Mouse (Mus musculus): ENCODE measurements around the gene Gm20388.
"Not testable (repeated sequence)": the region's sequence is repeated elsewhere in the genome, so short reads cannot be mapped to it uniquely, and the experiment has no call there.

Gene Gm20388

DNA sequence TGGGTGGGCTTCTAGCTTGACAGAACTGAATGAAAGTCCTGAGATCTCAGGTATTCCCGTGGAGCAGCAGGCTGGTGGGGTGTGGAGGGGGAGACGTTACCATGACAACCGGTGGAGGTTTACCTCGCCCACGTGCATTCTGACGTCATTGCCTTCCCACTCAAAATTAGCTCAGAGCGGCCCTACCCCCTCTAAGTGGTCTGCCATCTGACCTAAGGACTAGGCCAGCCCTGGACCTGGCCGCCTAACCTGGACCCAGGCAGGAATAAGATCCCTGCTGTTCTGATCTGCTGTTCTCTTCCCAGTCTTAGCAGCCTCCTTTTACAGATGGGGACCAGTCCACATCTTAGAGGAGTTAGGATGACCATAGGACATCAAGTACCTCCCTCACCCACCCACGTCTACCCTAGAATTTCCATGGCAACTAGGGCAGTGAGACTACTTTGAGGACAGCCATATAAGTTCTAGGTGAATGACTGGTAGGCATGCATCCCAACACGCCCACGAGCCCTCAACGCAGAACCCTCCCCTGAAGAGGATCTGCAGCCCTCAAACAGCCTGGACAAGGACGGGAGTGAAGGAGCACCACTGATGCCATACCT, 3324.4 kb downstream of the Gm20388 start:
- DNase-seq = peak; percentile 56 to 66

DNA sequence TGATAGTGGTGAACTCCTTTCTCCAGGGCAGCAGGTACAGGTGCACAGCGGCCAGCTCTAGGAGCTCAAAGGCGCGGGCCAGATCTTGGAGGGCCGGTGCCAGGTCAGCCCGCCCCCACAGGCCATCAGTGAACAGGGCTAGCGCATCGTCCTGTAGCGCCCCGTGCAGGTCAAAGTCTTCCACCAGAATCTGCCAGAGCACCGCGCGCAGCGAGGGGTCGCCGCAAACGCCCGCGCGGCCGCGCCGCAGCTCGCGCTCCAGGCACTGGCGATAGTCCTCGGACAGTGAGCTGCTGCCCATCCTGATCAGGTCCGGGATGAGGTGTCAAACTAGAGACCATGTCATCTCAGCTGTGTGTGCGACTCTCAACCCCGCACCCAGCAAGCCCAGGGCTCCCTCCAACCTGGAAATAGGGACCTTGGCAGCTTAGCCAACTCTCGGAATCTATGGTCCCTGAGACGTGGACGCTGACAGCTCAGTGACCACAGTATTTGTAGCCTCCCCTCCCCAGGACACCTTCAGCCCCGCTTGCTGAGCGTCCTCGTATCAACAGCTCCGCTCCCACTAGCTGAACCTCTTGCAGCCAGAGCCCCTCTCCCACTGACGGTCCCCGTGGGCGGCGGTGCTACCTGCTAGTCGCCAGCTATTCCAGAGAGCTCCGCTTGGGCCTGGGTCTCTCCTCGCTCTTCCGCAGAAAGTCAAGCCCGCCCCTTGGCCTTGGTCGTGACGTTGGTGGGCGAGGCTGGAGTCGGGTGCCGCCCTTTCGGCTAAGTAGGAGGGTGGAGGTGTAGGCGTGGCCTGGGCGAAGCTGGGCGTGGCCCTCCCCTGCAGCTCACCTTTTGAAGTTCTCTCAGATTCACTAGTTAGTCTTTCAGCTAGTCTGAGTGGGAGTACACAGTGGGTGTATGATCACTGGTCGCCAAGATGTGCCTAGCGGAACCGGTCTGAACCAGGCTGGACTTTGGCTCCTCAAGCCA, 3325.2 kb downstream of the Gm20388 start, which contains the start of gene Spata2l:
Gene Spata2l, minus strand, starts transcription at position 714 of the 978 bp plus-strand sequence.
- DNase-seq = peak; percentile 83 to 90

DNA sequence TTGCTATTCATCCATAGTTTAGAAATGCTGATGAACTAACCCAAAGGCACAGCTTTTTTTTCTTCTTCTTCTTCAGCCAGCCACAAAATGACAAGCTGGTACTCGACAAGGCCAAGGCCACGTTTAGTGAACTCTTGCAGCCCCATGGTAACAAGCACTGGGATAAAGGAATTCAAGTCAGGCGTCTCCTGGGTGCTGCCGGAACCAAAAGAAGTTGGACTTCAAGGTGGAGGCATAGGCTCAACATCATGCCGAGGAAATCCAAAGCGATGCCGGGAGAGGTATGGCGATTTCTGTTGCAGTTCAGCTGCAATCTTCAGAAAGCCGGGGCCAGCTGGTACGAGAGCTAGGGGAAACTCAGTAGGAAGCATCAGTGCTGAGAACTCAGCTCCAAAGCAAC, 3328.8 kb downstream of the Gm20388 start:
- no peak for DNase-seq

DNA sequence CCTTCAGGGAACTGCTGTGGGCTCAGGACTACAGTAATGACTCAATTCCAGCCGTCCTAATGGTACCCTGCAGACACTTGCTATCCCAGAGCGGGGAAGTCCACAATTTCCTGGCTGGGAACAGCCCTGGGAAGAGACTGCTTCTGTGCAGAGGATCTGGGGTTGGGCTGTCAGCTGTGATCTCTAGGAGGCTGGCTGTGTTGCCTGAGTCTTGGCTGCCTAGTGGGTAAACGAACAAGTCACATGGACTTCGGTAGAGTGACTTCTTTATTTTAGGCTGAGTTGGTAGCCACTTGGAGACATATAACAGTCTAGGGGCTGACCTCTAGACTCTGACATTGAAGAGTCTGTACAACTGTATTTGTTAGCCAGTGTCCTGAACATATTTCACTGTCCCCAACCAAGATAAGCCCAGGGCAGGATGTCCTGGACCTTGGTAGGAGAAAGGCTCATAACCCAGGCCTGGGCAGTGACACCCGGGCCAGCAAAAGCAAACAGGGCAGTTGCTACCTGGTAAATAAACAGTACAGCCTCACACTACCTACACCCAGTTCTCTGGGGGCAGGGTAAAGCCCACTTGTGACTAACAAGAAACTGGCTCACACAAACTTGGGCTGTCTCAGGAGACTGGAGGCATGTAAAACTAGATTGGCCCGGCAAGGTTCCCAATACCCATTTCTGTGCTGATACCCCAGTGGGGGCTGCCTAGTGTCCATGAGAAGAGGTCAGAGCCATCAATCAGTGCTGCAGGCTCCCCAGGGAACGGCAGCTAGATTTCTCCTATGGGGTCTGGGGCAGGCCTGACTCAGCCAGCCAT, 3331.7 kb downstream of the Gm20388 start:
- DNase-seq = no peak

DNA sequence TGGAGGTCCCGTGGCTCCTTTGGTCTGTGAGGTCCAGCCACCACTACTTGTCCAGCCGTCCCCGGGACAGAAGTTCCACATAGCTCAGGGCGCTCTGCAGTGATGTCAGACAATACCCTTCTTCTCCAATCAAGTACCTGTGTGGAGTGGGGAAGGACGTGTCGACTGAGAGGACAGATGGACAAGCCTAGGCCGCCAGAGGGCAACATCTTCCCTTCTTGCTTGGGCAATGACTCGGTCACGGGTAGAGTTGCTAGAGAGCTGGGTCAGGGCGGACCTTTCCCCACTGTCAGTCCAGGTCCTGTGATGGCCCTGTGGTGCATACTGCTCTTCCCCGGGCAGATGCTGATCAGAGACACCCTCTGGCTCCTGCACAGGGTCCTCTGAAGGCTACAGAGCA, 3332.4 kb downstream of the Gm20388 start:
- no peak for DNase-seq

DNA sequence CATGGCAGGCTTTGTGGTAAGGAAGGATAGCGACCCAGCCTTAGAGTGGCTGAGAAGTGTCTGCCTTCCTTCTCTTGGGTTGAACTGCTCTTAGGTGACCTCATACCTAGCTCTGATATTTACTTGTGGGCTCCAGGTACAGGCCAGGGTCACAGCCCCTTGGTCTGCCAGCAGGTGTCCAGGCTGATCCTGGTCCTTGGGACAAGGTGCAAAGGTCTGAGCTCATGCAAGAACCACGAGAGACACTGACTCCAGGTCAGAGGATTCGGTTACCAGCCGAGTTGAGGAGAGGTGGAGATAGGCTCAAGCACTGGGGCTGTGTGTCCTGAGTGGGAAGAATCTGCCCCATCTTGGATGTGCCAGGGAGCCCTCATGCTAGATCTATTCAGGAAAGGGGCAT, 3333.7 kb downstream of the Gm20388 start:
- DNase-seq = no peak

DNA sequence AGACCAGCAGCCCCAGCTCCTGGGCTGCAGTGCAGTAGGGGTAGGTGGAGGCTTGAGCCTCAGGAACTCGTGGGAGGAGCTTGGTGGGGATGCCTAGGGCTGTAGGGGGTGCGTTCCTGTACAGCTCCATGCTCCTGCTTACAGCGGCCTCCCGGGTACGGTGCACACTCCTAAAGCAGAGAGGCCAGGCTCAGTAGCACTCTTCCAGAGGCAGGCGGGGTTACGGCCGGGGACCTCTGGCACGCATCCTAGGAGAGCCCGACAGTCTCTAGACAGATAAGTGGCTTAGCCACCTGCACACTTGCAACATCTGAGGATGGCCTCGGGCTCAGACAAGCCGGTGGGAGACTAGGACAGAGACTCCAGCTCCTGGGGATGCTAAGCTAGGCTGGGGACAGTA, 3334.9 kb downstream of the Gm20388 start:
- DNase-seq = no peak

DNA sequence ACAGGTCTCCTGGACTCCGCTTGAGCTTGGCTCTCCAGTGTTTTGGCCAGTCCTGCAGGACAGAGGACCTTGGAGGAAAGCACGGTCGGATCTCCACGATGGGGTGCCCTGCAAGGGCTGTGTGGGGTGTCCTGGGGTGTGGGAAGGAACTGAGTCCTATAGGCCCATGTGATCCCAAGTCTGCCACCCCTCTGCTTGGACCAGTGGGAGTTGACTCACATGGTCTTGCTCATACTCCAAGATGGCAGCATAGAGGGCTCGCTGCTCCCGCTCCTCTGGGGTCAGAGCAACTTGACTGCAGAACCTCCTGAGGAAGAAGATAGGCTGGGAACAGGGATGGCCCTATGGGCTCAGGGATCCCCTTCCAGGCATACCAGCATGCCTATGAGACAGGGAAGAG, 3337.1 kb downstream of the Gm20388 start:
- no peak for DNase-seq

DNA sequence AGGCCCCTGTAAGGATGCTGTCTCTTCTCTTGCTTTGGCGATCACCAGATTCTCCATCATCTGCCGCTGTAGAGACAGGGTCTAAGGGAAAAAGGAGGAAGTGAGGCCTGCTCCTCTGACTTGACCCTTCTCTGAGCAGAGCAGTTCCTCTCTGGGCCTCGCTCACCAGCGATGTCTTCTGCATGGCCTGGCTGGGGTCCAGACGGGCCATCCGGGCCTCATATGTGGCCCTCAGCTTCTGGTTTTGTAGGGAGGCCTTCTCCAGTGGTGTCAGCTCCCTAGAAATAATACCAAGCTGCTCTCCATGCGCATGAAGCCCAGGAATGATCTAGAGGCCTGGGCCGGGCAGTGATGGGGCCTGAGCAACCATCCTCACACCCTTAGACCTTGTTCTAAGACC, 3338.0 kb downstream of the Gm20388 start:
- DNase-seq = no peak

DNA sequence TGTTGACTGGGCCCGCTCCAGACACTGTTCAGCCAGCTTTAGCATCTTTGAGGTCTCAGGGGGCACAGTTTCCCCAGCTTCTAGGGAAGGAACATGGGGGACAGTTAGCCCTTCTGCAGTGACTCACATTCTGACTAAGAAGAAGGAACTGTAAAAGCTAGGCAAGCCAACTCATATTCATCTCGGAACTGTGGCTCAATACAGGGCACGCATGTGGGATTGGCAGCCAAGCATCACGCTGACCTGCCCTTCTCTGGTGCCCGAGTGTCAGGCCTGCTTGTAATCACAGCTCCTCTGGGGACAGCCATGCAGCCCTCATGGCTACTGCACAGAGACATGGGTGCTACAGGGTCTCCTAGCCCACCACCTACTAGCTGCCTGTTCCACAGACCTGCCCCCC, 3340.3 kb downstream of the Gm20388 start:
- no peak for DNase-seq

DNA sequence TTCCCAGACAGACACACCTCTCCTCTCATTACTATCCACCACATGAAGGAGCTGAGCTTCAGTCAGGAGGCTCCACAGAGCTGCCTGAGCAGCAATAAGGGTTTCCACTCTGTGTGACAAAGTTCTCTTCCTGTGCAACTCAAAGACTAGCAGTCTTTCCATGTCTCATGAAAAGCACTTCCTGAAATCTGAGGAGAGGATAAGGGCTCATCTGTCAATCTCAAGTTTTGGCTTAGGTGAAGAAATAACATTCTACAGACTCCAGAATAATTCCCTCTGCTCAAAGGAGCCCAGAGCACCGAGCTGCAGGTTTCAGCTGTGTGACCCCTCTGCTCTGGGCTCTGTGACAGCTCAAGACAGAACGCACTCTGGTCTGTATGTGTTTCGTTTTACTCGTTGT, 3342.3 kb downstream of the Gm20388 start:
- no peak for DNase-seq

DNA sequence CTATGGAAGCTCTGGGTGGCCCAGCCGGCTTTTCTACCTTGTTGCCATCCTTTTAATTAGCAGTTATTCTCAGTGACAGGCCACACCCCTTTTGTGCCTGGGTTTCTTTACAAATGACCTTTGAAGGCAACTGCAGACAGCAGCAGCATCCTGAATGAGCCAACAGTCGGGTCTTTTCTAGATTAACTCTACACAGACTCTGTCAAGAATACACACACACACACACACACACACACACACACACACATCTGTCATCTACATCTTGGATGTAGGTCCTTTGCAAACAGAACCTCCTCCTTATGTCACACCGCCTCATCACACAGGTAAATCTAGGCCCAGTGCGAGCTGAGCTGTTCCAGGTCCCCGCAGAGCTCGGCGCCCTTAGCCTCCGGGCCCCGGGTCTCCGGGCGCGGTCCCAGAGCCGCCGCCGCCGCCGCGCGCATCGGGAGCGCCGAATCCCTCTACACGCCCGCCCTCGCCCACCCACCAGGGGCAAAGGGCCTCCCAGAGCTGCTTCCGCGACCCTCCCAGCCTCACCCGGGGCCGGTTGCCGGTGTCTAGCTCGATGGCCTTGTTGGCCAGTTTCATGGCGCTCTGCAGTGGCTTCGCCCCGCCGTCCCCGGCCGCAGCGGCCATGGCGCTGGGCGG, 3342.9 kb downstream of the Gm20388 start:
- DNase-seq = peak in 1 of 2 experiments; percentile 34

DNA sequence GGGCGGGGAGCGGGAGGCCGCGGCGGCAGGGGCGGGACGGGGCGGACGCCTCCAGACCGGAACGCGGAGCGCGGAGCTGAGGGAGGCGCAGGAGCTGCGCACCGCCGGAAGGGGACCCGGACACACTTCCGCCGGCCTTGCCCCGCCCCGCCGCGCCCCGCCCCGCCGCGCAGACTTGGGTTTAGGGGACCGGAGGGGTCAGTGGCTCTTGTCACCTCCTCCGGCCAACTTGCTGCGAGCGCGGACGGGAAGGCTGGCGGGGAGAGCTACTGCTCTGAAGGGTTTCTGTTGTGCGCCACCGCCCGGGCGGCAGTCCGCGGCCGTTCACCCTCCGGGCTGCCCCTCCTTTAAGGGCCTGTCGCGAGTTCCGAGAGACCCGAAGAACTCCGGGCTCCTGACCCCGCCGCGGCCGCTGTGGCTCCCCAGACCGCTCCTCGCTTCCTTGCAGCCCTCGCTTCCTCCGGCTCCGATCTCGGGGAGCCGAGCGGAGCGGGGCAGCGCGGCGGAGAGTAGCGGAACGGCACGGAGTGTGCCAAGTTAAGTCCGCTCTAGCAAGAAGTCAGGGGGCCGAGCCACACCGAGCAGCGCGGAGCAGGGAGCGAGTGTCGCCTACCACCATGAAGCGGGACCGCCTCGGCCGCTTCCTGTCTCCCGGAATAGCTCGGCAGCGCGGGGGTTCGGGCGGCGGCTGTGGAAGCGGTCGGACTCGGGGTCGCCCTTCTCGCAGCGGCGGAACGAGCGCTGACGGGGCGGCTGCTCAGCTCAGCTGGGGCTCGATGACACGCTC, 3343.7 kb downstream of the Gm20388 start, which contains the start of the genes Zfp276 and Vps9d1:
Gene Zfp276, plus strand, starts transcription at position 97 of the 787 bp plus-strand sequence.
Gene Vps9d1, minus strand, starts transcription at position 250 of the 787 bp plus-strand sequence.
- peak; percentile 90 to 93 for DNase-seq

DNA sequence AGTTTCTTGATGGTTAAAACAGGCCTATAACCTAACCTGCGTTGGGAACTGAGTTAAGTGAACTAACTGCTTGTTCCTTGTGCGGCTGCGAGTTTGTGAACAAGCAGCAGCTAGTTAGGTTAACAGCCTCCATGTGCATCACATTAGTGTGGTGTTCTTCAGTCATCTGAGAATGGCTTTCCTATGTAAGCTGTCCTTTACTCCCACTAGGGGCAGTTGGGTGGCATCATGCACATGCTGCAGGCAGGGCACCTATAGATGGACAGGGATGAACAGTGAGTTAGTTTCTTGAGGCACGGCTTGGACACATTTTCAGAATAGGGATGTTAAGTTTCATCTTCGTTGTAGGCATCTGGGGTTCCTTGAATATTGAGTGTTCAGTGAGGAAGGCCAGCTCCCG, 3344.5 kb downstream of the Gm20388 start:
- DNase-seq = no peak

DNA sequence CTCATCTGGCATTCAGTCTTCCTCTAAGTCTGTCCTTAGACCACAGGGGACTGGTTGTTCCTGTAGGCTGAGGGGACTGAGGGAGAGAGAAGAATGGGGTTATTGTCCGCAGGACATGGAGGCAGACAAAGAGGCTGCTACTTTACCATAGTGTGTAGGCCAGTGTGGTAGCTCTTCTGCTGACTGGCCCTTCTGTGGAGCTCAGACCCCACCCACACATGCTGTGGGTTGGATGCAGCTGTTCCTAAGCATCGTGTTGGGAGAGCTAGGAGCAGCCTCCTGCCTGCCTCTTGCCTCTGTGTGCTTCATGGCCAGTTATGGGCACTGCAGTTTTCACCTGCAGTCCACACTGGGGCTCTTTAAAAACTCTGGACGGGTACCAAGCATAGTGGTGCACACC, 3346.5 kb downstream of the Gm20388 start:
- DNase-seq = no peak

DNA sequence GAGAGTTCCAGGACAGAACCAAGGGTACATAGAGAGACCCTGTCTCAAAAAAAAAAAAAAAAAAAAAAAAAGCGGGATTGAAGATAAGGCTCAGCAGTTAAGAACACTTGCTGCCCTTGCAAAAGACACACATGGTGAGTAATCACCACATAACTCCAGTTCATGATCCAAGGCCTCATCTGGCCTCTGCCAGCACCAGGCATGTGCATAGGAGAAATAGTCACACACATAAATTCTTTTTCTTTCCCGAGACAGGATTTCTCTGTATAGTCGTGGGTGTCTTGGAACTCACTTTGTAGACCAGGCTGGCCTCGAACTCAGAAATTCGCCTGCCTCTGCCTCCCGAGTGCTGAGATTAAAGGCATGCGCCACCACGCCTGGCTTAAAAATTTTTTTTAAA, 3347.0 kb downstream of the Gm20388 start:
- not testable (repeated sequence) for DNase-seq

DNA sequence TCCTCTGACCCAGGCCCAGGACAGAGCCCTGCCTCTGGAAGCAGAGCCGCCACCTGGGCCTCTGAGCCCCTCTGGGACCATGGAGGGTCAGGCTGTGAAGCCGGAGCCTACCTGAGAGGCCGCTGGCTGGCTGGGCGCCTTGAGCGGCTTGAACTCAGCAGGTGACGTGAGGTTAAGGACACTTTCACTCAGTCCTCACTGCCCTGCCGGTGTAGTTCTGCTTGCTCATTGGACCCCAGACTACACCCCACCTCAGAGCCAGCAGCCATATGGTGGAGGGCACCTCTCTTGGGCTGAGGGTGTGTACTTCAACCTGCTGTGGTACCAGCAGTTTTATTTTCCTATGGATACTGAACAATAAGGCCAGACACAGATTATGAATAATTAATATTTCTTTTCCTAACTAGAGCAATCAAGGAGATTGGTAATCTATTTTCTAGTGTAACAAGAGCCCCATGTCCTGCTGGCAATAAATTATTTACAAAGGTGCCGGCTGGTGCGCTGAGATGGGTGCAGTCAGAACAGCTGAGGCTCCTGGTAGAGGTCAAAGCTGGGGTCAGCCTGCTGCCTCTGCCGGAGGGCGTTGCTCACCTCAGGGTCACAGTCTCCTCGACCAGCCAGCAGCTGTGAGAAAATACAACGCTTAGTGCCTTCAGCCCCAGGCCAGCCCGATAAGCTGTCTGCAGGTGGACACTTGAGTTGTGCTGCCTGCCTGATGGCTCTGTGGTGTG, 3357.4 kb downstream of the Gm20388 start:
- DNase-seq = no peak

DNA sequence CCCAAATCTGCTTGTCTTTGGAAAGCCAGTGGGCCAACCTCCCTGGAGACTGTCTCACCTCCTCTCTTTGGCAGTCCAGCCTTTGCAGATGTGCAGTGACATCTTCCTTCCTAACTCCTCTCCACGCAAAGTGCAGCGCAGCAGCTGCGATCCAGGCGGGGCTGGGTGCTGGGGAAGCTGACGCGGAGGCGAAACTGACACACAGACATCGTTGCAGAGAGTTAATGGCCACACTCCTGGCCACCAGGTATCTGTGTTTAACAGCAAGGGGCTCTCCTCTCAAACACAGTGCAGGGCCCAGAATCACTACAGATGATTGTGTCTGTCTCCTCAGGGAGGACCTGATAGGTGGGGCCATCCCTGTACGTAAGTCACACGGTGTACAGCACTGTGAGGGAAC, 3360.5 kb downstream of the Gm20388 start:
- no peak for DNase-seq

DNA sequence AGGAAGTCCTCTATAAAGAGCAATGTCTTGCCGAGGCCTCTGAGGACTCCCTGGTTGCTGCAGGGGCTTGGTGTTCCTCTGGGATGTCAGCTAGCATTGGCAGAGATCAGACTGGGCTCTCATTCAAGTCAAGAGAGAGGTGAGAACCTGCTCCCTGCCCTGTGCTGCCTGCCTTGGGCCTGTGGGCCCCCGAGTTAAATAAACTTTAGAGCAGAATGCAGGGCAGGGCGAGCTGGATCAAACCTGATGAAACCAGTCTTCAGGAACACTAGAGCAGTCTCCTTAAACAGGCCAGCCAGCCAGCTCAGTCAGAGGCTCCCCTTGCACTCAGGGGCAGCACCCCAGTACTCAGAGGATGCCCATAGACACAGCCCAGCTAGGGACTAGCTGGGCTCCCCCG, 3361.3 kb downstream of the Gm20388 start:
- no peak for DNase-seq

DNA sequence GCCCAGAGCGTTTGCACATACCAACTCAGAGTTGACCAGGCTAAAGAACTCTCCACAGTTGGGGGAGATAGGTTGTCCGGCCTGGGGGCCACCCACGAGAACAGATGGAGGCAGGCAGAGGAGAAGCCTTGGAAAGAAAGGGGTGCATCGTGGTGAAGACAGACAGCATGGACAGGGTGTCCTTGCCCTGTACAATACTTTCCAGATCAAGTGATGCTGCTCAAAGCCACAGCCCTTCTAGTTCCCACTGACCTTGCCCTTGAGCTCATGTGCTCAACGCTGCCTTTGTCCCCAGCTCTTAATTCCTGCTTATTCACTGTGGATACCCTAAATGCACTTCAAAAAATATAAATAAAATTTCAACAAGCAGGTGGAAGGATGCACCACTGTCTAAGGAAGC, 3363.8 kb downstream of the Gm20388 start:
- no peak for DNase-seq

DNA sequence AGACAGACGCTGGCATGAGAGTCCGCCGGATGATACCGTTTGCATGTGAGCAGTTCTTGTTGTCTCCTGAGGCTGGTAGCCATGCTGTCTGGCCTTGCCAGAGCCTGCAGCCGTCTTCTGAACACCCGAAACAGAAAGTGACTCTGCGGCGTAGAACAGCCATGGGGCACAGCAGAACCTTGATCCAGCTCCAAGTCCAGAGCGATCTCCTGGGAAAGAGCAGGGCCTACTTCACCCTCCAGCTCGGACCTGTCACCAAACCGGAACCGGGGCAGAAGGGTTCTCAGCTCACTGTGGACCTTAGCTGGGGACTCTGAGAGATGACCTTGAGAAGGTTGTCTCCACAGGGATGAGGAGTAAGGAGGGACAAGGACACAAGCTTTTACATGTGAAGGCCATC, 3364.5 kb downstream of the Gm20388 start:
- DNase-seq = no peak
